Mouse (Mus musculus): ENCODE results near the gene Plin3. TPM values are rescaled to one million over a fixed set of nuclear protein-coding genes. Genes with fewer than 3 reads are reported as not detected.
"Not testable (repeated sequence)": the region's sequence is repeated elsewhere in the genome, so short reads cannot be mapped to it uniquely, and the experiment has no call there.

The Plin3 gene
- total RNA-seq, 2 experiments from 2014 or later, result 14.6 to 16.7 TPM

DNA sequence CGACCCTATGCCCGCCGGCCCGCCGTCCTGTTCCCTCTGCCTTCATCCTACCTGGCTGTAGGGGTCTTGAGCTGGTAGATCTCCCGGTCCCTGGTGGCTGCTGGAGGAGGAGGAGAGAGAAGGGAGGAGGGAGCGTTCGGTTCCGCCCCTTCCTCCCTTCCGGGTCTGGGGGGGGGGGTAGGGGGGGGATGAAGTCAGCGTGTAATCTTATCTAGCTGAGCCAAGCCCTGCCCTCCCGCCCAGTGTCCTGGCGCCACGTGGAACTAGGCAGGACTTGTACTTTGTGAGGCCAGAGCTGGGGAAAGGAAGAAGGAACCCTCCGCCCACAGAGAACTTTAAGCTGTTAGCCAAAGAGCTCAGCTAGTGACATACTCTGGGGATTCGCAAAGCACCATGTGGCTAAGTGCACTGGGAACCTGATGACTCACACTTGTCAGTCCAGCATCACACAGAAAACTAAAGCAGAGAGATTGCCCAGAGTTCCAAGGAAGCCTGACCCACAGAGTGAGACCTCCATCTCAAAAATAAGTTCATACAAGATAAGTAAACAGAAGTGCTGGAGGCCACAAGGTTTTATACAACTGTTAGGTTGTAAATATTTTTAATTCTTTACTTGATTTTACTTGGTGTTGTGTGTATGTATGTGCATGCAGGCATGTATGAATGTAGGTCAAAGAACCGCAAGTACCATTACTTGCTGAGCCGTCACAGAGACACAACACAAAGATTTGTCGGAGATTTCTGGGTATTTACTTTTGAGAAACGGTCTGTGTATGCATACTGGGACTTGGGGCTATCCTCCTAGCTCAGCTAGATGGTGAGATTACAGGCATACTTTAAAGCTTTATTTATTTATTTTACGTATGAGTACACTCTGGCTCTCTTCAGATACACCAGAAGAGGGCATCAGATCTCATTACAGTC, 15.8 kb downstream of the Plin3 start, which contains the start of gene Ticam1:
Gene Ticam1 (minus strand): TSS at position 144 of the 924 bp plus-strand sequence.
- DNase-seq (ENCODE audit: extremely low spot score in 1 of 2, low spot score in 1 of 2), result peak in 1 of 2 experiments; percentile 57

DNA sequence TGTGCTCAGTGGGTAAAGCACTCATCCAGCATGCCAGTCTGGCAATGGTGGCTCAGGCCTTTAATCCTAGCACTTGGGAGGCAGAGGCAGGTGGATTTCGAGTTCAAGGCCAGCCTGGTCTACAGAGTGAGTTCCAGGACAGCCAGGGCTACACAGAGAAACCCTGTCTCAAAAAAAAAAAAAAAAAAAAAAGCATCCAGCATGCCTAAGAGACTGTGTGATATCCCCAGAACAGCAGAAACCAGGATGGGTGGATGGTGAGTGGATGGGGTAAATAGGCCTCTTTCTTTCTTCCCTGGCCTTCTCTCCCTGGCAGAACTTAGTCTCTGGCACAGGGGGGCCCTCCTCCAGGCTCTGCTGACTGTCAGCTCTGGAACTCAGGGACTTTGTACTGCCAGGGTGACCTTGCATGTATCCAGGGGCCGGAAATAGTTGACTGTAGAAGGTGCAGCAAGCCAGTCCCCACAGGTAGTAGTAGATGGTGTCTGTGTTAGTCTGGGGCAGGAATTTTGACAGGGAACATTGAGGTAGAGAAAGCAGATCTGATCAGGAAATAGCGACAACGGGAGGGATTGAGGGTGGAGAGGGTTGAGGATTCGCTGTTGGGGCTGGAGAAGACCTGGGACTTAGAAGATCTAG, 16.7 kb downstream of the Plin3 start:
- DNase-seq (ENCODE audit: extremely low spot score in 1 of 2, low spot score in 1 of 2), result no peak

DNA sequence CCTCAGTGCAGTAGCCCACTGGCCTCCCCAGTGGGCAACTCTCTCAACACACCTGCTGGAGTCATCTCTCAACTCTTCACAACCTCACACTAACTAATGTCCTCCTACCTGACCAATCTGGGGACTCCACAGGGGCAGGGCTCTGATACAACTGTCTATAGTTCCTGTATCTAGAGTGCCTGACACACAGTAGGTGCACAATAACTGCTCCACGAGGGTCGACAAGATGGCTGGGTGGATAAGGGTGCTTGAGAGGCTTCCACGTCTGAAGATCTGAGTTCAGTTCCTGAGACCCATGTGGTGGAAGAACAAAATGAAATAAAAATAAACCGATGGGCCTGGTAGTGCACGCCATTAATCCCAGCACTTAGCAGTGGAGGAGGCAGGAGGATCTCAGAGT, 18.7 kb downstream of the Plin3 start:
- DNase-seq (ENCODE audit: extremely low spot score in 1 of 2, low spot score in 1 of 2), result no peak

DNA sequence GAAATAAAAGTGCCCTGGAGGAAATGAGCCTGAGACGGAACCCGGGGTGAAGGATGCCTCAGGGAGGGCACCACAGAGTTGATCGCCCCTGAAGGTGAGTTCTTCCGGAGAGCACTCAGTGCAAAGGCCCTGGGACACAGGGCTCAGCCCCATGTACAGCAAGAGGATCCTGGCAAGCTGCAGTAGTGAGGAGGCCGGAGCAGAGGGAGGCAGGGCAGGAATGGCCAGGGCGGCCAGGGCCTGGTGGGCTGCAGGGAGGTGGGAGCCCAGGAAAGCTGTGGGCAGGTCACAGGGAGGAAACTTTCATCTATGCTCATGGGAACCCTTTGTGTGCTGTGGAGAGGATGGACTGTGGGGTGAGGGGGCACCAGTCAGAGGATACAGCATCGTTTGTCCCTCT, 19.2 kb downstream of the Plin3 start:
- no peak for DNase-seq (ENCODE audit: extremely low spot score in 1 of 2, low spot score in 1 of 2)

DNA sequence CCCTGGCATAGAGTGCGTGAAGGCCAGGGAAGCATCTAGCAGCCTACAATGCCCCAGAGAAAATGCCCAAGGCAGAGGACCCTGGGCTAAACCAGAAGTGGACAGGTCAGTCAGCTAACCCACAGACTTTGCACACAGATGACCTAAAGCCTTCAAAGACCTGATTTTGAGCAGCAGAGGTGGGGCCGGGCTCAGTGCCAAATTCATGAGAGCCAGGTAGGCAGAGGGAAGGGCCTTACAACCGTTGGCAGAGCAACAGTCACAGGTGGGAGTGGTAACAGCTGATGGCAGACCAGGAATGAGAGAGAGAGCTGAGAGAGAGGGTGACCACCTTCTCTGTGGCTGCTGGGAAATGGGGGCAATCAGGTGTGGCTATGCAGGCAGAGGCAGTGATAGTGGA, 20.0 kb downstream of the Plin3 start:
- DNase-seq (ENCODE audit: extremely low spot score in 1 of 2, low spot score in 1 of 2), result no peak

DNA sequence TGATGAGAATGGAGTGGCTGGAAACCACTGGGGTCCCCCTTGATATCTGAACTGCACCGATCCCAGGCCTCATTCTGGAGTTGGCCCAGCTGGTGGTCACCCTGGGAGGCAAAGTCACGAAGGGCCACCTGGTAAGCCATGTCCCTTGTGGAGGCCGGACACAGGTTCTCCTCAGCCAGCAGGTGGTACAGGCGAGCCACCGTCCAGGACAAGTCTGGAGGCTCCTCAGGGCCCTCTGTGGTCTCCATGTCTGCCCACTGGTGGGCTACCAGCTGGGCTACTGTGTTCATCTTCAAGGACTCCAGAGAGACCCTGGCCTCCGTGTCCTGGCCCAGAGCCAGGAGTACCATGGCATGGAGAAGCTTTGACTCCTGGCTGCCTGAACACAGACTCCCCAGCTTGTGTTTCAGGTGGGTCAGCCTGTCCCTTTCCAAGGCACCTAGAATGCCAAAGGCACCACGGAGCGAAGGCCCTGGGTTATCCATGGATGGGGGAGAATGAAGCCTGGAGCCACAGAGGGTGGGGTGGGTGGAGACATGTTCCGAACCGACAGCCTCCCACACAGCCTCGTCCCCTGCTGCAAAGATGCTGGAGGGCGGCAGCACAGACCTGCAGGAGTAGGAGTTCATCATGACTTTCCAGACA, 20.9 kb downstream of the Plin3 start:
- no peak for DNase-seq (ENCODE audit: extremely low spot score in 1 of 2, low spot score in 1 of 2)

DNA sequence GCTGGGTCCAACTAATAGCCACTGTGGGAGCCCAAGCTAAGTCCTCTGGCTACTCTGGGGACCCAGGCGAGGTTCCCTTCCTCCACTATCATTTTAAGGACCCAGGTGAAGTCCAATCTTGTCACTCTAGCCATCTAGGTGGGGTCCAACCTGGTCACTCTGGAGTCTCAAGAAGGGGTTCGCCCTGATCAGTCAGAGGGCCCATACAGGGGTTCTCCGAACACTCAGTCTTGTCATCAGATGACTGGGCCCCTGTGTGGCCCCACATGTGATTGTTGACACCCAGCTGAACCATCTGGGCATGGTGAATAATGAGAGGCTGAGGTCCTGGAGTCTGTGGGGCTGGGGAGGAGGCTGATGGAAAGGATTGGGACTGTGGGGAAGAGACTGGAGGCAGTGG, 22.9 kb downstream of the Plin3 start:
- no peak for DNase-seq (ENCODE audit: extremely low spot score in 1 of 2, low spot score in 1 of 2)

DNA sequence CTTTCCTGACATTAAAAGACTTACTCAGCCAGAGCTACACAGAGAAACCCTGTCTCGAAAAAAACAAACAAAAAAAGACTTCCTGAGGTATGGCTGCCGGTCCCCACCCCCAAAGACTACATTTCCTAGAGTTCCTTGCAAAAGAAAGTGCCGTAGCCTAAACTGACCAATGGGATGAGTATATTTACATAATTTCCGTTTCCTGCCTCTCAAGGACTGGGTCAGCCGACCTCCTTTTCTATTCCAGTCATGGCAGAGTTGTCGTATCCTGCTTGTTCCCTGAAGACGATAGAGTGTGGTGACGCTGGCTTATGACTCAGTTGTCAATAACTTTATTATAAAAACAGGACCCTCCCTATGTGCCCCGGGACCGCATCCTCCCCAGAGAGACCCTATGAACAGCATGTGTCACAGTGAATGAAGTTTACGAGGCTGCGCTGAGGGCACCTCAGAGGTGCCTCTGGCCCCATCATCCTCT, 23.5 kb downstream of the Plin3 start:
- peak; percentile 39 to 49 for DNase-seq (ENCODE audit: extremely low spot score in 1 of 2, low spot score in 1 of 2)

DNA sequence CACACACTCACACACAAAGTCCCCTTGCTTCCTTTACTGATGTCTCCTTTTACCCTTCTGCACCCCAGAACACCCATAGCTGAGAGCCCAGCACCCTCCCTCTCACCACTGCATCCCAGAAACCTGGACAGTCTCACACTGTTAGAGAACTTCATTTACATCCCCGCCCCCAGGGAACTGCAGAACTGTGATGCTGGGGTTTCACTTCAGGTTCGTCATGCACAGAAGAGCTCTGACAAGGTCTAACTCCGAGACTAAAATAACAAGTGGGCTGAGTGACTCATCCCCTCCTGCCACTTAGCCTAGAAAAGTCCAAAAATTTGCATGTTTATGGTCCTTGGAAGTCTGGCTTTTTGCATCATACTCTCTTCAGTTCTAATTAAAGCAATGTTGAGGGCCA, 26.4 kb downstream of the Plin3 start:
- DNase-seq (ENCODE audit: extremely low spot score in 1 of 2, low spot score in 1 of 2), result no peak

DNA sequence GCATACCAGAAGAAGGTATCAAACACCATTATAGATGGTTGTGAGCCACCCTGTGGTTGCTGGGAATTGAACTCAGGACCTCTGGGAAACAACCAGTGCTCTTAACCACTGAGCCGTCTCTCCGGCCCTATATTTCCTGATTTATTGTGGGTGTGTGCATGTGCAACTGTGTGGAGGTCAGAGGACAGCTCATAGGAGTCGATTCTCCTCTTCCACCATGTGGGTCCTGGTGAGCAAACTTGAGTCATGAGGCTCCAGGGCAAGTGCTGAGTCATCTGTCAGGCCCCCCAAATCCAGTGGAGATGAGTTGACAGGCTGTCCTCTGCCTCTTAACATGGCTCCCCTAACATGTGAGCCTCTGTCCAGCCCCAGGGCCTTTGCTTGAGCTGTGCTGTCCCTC, 26.8 kb downstream of the Plin3 start:
- DNase-seq (ENCODE audit: extremely low spot score in 1 of 2, low spot score in 1 of 2), result no peak

DNA sequence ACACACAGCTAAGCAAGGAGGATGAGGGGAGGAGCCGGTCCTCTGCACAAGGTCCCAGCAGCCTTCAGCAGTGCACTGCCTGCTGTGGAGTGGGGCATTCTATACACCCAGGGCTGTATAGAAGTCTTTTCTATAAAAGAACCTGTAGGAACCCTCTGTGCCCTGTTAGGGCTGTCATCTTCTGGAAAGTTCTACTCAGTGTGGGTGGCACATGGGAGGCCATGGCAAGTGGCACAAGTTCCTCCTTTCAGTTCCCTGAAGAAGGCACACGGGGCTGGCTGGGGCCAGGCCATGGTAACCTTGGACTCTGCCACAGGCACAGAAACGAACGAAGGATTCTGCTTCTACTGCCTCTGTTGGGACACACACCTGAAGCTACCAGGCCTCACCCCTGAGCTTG, 27.7 kb downstream of the Plin3 start:
- DNase-seq (ENCODE audit: extremely low spot score in 1 of 2, low spot score in 1 of 2), result no peak

DNA sequence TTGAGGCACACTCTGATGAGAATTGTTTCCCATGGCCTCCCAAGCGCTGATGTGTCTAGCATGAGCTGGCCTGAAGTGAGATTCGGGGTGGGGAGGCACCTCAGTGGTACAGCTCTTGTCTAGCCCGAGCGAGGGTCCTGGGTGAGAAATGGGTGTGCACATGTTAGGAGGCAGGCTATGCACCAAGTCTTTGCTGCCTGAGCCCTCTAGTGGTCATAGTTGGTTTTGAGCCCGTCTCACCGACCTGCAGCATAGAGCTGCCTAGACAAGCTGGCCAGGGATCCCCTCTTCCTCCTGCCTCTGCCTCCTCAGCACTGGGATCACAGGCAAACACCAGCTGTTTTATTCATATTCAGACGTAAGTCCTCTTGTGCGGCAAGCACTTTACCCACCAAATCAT, 28.7 kb downstream of the Plin3 start:
- peak; percentile 47 to 78 for DNase-seq (ENCODE audit: extremely low spot score in 1 of 2, low spot score in 1 of 2)

DNA sequence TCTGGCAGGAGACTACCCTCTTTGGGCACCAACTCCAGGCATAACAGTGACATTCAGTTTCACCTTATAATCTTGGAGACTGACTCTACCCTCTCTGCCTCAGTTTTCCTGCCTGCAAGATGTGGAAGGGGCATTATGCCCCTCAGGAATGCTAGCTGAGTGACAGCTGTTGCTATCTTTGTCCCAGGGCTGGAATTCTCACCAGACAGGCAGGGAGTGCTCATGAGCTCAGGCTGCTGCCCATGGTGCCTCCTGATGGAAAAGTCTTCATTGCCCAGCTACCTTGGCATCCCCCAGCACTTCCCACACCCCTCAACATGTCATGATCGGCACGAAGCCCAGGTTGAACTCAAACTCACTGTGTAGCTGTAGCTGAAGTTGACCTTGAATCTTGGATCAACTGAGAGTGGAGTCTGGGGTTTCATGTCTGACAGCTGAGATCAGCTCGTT, 30.0 kb downstream of the Plin3 start:
- DNase-seq (ENCODE audit: extremely low spot score in 1 of 2, low spot score in 1 of 2), result no peak

DNA sequence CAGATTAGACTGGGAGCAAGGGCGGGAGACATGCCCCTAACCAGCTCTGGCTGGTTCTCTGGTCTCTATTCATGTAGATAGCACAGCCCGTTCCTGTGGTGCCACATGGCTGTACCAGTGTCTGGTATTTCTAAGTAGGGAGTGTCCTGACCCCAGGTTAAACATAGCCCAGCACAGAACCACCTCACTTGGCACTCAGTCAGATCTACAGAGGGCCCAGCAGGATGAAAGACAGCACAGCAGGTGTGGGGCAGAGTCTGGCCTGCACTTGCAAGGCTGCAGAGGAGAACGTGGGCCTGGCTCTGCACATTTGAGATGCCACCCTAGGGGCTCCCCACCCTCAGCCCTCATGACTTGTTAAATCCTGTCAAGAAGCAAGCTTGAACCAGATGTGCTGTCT, 31.5 kb downstream of the Plin3 start:
- DNase-seq (ENCODE audit: extremely low spot score in 1 of 2, low spot score in 1 of 2), result no peak

DNA sequence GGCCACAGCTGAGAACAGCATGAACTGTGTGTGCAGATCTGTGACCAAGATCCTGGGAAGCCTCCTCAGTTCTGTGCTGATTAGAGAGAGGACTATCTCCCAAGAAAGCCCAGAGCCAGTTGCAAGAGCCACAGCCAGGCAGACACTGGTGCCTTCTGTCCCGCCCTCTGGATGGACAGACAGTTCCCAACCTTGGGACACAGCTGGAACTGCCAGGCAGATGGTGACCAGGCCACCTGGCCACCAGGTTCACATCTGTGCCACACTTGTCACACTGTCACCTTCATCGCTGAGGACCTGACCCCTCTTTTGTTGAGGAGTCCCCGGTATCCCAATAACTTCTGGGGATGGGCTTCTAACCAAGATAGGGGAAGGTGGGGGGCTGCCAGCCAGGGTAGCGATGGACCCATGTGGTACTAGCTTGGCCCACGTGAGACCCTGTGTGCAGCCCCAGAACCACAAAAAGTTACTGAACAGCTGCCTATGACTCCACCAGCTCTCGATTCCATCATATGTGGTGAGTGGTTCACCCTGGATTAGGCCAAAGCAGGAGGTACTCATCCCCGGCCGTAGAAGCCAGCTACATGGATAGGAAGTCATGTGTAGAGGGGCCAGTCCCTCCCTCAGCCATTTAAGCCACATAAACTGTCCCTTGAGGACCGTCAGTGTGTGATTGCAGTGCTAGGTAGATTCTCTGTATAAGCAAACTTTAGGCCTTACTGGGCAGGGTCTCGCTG, 33.2 kb downstream of the Plin3 start:
- DNase-seq (ENCODE audit: extremely low spot score in 1 of 2, low spot score in 1 of 2), result no peak

DNA sequence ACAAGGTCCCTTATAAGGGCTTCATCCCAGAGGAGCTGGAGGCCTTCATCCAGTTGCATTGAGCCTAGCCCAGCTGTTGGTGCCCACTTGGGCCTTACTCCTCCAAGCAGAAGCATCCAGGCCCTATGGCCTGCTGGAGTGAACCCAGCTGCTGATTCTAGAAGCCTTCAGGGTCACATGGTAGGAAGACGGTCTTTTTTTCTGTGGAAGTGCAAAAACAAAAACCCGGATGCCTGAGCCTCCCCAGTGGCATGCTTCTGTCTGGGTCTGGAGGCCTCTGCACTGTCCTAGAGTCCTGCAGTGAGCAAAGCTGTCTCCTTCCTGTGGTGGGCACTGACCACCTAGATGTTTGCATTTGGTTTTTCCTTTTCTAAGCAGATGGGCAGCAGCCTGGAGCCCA, 33.9 kb downstream of the Plin3 start:
- not testable (repeated sequence) for DNase-seq (ENCODE audit: extremely low spot score in 1 of 2, low spot score in 1 of 2)

DNA sequence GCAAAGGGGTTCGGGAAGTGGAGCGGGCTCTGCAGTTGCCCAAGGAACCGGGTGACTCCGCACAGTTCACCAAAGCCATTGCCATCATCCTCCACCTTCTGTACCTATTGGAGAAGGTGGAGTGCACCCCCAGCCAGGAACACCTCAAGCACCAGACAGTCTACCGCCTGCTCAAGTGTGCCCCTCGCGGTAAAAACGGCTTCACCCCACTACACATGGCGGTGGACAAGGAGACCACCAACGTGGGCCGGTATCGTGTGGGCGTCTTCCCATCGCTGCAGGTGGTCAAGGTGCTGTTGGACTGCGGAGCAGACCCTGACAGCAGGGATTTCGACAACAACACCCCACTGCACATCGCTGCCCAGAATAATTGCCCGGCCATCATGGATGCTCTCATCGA, 34.4 kb downstream of the Plin3 start:
- not testable (repeated sequence) for DNase-seq (ENCODE audit: extremely low spot score in 1 of 2, low spot score in 1 of 2)

DNA sequence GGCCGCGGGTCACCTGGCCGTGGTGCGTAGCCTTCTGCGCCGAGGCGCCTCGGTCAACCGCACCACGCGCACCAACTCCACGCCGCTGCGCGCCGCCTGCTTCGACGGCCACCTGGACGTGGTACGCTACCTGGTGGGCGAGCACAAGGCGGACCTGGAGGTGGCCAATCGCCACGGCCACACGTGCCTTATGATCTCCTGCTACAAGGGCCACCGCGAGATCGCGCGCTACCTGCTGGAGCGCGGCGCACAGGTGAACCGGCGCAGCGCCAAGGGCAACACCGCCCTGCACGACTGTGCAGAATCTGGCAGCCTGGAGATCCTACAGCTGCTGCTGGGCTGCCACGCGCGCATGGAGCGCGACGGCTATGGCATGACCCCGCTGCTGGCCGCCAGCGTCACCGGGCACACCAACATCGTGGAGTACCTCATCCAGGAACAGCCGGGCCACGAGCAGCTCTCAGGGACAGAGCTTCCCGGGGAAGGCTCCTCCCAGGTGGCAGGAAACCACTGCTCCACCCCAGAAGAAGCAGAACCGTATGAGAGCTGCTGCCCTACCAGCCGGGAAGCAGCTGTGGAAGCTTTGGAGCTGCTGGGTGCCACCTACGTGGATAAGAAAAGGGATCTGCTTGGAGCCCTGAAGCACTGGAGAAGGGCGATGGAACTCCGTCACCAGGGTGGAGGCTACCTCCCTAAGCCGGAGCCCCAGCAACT, 35.3 kb downstream of the Plin3 start:
- no peak for DNase-seq (ENCODE audit: extremely low spot score in 1 of 2, low spot score in 1 of 2)

DNA sequence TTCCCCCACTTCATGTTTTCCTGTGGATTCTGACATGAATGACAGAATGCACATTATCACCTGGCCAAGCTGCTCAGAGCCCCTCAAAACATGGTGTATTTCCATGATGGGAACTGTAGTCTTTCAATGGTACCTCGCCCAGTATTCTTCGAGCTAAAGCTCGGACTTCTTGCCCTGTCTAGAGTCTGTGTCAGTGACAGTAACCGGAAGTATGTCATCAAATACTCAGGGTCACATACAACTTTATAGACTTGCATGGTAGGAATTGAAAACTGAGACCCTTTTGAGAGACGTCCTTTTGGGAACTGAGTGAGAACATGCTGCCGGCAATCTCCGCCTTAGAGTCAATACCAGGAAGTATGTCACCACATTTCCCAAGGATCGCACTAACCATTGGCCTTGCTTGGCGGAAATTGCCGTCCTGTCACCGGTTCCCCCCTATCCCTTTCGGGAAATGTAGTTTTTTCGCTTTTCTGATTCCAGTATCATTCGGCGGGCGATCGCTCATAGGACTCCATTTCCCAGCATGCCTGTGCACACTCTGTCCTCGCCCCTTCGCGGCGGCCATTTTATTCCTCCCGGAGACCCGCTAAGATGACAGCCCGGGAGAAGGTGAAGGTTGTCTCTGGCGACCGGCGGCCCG, 36.3 kb downstream of the Plin3 start, which contains the start of gene Fem1a:
Gene Fem1a (plus strand): TSS at position 572 of the 643 bp plus-strand sequence.
- peak; percentile 72 to 81 for DNase-seq (ENCODE audit: extremely low spot score in 1 of 2, low spot score in 1 of 2)
